Mouse (Mus musculus): ENCODE data around the gene Bpifa6. TPM values are rescaled to one million over a fixed set of nuclear protein-coding genes. Genes with fewer than 3 reads are reported as not detected.
A peak's percentile ranks its signal among the peaks of the same experiment; 100 is the strongest.
"Not testable (repeated sequence)": the region's sequence is repeated elsewhere in the genome, so short reads cannot be mapped to it uniquely, and the experiment has no call there.

Gene Bpifa6
- polyA plus RNA-seq, 1 experiment from 2014 or later: not detected

DNA sequence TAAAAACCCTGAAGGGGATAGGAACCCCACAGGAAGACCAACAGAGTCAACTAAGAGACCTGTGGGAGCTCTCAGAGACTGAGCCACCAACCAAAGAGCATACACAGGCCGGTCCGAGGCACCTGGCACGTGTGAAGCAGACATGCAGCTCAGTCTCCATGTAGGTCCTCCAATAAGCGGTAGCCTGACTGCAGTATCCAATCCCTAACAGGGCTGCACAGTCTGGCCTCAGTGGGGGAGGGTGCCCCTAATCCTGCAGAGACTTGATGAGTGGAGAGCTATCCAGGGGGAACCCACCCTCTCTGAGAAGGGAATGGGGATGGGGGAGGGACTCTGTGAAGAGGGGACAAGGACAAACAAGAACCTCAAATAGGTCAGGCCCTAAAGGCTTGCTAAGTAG is 31.0 kb downstream of the Bpifa6 start:
- WGBS: 86% methylated on average over 4 of the region's 4 CpGs
- no peak for DNase-seq (ENCODE audit: low spot score, missing footprints)
- no peak overlapping the region for H3K4me2 ChIP-seq
- no peak overlapping the region for H3K27ac ChIP-seq (ENCODE audit: low read depth, low read length)
- no peaks in the 10 kb centered on the region for H3K27me3 ChIP-seq (ENCODE audit: control insufficient read depth, insufficient read depth, low read length)
- H3K4me3 ChIP-seq (ENCODE audit: low read depth, low read length): no peak overlapping the region
- ATAC-seq (ENCODE audit: low FRiP score): no peak
- H3K36me3 ChIP-seq (ENCODE audit: control insufficient read depth, insufficient read depth, low read length): no peaks in the 10 kb centered on the region
- H3K9ac ChIP-seq (ENCODE audit: low read length): no peak overlapping the region
- H3K4me1 ChIP-seq (ENCODE audit: control insufficient read depth, insufficient read depth, low read length): peaks cover 2% of the 10 kb centered on the region; the same call in 1 of the 2 replicates
- H3K9me3 ChIP-seq (ENCODE audit: control insufficient read depth, low read length): no peaks in the 10 kb centered on the region

DNA sequence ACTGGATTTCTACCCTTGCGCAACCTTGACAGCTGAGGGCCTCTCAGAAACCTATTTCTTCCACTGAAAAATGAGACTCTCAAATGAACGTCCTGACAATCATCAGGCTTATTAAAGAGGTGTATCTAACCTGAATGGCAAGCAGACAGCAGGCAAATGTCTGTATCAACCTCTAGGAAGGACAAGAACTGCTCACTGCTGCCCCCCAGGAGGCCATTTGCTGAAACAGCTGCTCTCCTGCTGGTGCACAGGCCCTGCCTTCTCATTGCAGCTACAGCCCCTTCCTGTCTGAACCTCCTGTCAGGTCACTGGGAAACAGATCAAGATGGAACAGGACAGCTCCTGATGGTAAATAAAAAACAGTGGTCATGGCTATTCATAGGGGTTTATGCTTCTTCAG is 31.6 kb downstream of the Bpifa6 start:
- 83% methylated on average over 2 of the region's 2 CpGs for WGBS
- no peak overlapping the region for H3K4me3 ChIP-seq (ENCODE audit: low read depth, low read length)
- no peak overlapping the region for H3K9ac ChIP-seq (ENCODE audit: low read length)
- ATAC-seq (ENCODE audit: low FRiP score) (no peak), DNase-seq (ENCODE audit: low spot score, missing footprints) (no peak)
- H3K36me3 ChIP-seq (ENCODE audit: control insufficient read depth, insufficient read depth, low read length): no peaks in the 10 kb centered on the region
- no peaks in the 10 kb centered on the region for H3K9me3 ChIP-seq (ENCODE audit: control insufficient read depth, low read length)
- no peaks in the 10 kb centered on the region for H3K27me3 ChIP-seq (ENCODE audit: control insufficient read depth, insufficient read depth, low read length)
- no peak overlapping the region for H3K4me2 ChIP-seq
- peaks cover 2% of the 10 kb centered on the region; the same call in 1 of the 2 replicates for H3K4me1 ChIP-seq (ENCODE audit: control insufficient read depth, insufficient read depth, low read length)
- H3K27ac ChIP-seq (ENCODE audit: low read depth, low read length): no peak overlapping the region

DNA sequence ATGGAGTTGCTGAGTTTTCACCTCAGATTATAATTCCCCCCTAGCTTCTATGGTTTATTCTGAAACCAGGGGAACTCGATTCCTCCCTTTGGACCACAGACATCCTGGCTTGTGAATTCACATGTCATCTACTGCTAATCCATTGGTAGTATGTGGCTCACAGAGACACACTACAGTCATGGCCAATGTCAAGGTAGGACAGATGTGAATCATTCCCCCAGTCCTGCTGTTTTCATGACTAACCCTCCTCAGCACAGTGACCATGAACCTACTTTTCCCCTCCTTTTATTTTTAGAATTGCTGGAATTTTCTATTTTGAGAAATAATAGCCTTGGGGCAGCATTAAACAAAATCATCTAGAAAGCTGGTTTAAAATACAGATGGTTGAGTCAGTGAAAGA is 32.6 kb downstream of the Bpifa6 start:
- peaks cover 2% of the 10 kb centered on the region; the same call in 1 of the 2 replicates for H3K4me1 ChIP-seq (ENCODE audit: control insufficient read depth, insufficient read depth, low read length)
- no peak overlapping the region for H3K4me2 ChIP-seq
- WGBS: 86% methylated on average over 1 of the region's 1 CpGs

DNA sequence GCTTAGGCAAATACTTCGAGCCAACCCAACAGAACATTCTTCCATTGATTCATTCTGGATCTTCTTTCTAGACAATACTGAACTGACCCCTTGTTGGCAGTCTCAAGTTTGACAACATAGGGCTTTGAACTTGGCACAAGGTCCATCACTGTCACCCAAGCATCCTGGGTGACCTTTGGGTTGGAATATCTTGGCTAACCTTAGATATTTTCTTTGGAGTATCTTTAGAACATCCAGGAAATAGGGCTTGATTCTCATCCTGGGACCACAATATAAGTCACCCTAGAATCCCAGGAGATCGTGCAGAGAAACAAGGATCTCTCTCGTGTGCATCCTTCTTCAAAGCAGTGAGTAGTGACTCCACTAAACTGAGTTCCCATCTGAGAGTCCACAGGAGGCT is 33.2 kb downstream of the Bpifa6 start, which contains the start of gene Bpifa2:
TSS of gene Bpifa2 (plus strand) at position 301 of the 400 bp plus-strand sequence.
- H3K4me3 ChIP-seq (ENCODE audit: low read depth, low read length): no peak within 1 kb of the TSS
- no peaks in the 10 kb centered on the region for H3K27me3 ChIP-seq (ENCODE audit: control insufficient read depth, insufficient read depth, low read length)
- H3K9ac ChIP-seq (ENCODE audit: low read length): no peak within 1 kb of the TSS
- no peaks in the 10 kb centered on the region for H3K36me3 ChIP-seq (ENCODE audit: control insufficient read depth, insufficient read depth, low read length)
- no peak for ATAC-seq (ENCODE audit: low FRiP score)
- DNase-seq (ENCODE audit: low spot score, missing footprints): no peak
- peaks cover 2% of the 10 kb centered on the region; the same call in 1 of the 2 replicates for H3K4me1 ChIP-seq (ENCODE audit: control insufficient read depth, insufficient read depth, low read length)
- 80% methylated on average over 3 of the region's 3 CpGs for whole genome bisulfite sequencing
- no peak within 1 kb of the TSS for H3K27ac ChIP-seq (ENCODE audit: low read depth, low read length)
- no peaks in the 10 kb centered on the region for H3K9me3 ChIP-seq (ENCODE audit: control insufficient read depth, low read length)
- H3K4me2 ChIP-seq: no peak within 1 kb of the TSS

More for the DNA sequence above, 32.6 kb downstream of the Bpifa6 start:
- no peak for ATAC-seq (ENCODE audit: low FRiP score)
- Histone ChIP-seq H3K27me3 (ENCODE audit: control insufficient read depth, insufficient read depth, low read length) (no peaks in the 10 kb centered on the region), H3K9me3 (ENCODE audit: control insufficient read depth, low read length) (no peaks in the 10 kb centered on the region), H3K27ac (ENCODE audit: low read depth, low read length) (no peak overlapping the region), H3K36me3 (ENCODE audit: control insufficient read depth, insufficient read depth, low read length) (no peaks in the 10 kb centered on the region), H3K4me3 (ENCODE audit: low read depth, low read length) (no peak overlapping the region), H3K9ac (ENCODE audit: low read length) (no peak overlapping the region)
- no peak for DNase-seq (ENCODE audit: low spot score, missing footprints)

DNA sequence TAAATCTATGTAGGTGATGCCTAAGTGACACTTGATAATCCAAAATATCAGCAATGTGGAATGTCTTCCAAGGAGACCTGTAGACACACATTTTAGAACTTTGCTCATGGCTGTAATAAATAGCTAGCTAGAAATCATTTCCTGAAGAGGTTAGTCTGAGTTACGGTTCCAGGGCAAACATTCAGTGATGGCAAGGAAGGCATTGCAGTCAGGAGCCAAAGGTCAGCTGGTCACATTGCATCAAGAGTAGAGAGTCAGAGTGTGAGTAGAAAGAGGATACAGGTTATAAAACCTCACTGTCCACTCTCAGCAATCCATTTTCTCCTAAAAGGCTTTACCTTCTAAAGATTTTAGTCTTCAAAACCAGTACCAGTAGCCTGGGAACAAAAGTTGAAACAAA is 43.2 kb downstream of the Bpifa6 start:
- Histone ChIP-seq H3K36me3 (ENCODE audit: control insufficient read depth, insufficient read depth, low read length) (no peaks in the 10 kb centered on the region), H3K9ac (ENCODE audit: low read length) (no peak overlapping the region), H3K27me3 (ENCODE audit: control insufficient read depth, insufficient read depth, low read length) (no peaks in the 10 kb centered on the region), H3K4me1 (ENCODE audit: control insufficient read depth, insufficient read depth, low read length) (no peaks in the 10 kb centered on the region), H3K4me3 (ENCODE audit: low read depth, low read length) (no peak overlapping the region), H3K27ac (ENCODE audit: low read depth, low read length) (no peak overlapping the region), H3K4me2 (no peak overlapping the region), H3K9me3 (ENCODE audit: control insufficient read depth, low read length) (no peaks in the 10 kb centered on the region)
- DNase-seq (ENCODE audit: low spot score, missing footprints) (no peak), ATAC-seq (ENCODE audit: low FRiP score) (no peak)
- 76% methylated on average over 1 of the region's 1 CpGs for WGBS

DNA sequence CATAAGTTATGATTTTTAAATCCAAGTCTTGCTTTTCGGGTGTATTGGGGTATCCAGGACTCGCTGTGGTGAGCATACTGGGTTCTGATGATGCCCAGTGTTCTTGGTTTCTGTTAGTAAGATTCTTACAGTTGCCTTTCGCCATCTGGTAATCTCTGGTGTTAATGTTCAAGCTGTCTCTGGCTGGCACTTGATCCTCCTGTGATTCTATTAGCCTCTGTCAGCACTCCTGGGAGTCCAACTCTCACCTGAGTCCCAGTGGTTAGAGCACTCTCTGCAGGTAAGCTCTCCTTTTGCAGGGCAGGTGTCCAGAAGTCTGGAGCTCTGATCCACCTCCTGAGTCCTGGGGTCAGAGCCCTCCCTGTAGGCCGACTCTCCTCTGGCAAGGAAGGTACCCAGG is 49.9 kb downstream of the Bpifa6 start:
- H3K4me2 ChIP-seq; H3K27ac ChIP-seq (ENCODE audit: low read depth, low read length); DNase-seq (ENCODE audit: low spot score, missing footprints); H3K4me1 ChIP-seq (ENCODE audit: control insufficient read depth, insufficient read depth, low read length); ATAC-seq (ENCODE audit: low FRiP score); H3K4me3 ChIP-seq (ENCODE audit: low read depth, low read length); H3K9ac ChIP-seq (ENCODE audit: low read length); H3K36me3 ChIP-seq (ENCODE audit: control insufficient read depth, insufficient read depth, low read length); H3K9me3 ChIP-seq (ENCODE audit: control insufficient read depth, low read length); H3K27me3 ChIP-seq (ENCODE audit: control insufficient read depth, insufficient read depth, low read length): not testable (repeated sequence)
- 84% methylated on average over 4 of the region's 4 CpGs for WGBS

DNA sequence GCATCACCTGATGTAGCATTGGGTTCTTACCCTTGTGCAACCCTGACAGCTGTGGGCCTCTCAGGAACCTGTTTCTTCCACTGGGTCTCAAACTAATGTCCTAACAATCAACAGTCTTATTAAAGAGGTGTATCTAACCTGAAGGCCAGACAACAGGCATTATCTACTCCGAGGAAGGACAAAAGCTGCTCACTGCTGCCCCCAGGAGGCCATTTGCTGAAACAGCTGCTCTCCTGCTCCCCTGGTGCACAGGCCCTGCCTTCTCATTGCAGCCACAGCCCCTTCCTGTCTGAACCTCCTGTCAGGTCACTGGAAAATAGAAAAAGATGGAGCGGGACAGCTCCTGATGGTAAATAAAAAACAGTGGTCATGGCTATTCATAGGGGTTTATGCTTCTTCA is 64.2 kb downstream of the Bpifa6 start:
- 71% methylated on average over 2 of the region's 2 CpGs for WGBS

DNA sequence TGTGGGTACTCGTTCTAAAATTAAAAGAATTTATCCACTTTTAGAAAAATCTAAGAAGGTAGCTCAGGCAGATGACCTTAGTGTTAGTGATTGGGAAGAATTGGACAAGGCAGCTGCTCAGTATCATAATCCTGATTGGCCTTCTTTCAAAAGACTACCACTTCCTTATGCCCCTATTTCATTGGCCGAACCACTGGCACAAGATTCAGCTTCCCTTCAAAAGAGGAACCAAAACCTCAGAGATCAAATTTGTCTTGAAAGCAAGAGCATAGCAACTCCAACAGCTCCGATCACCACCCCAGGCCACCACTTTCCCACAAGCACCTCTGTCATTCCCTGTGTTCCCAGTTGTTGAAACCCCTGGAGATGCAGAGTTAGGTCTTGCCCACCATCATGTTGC is 70.0 kb downstream of the Bpifa6 start:
- no peaks in the 10 kb centered on the region for H3K27me3 ChIP-seq (ENCODE audit: control insufficient read depth, insufficient read depth, low read length)
- no peak overlapping the region for H3K4me2 ChIP-seq
- H3K4me3 ChIP-seq (ENCODE audit: low read depth, low read length): no peak overlapping the region
- 89% methylated on average over 3 of the region's 3 CpGs for WGBS
- no peaks in the 10 kb centered on the region for H3K36me3 ChIP-seq (ENCODE audit: control insufficient read depth, insufficient read depth, low read length)
- no peak overlapping the region for H3K27ac ChIP-seq (ENCODE audit: low read depth, low read length)
- H3K9me3 ChIP-seq (ENCODE audit: control insufficient read depth, low read length): no peaks in the 10 kb centered on the region
- no peak for ATAC-seq (ENCODE audit: low FRiP score)
- DNase-seq (ENCODE audit: low spot score, missing footprints): no peak
- no peaks in the 10 kb centered on the region for H3K4me1 ChIP-seq (ENCODE audit: control insufficient read depth, insufficient read depth, low read length)
- H3K9ac ChIP-seq (ENCODE audit: low read length): no peak overlapping the region

More for the DNA sequence above, 64.2 kb downstream of the Bpifa6 start:
- ATAC-seq (ENCODE audit: low FRiP score) (no peak), DNase-seq (ENCODE audit: low spot score, missing footprints) (peak; percentile 84)
- Histone ChIP-seq H3K4me3 (ENCODE audit: low read depth, low read length) (no peak overlapping the region), H3K27me3 (ENCODE audit: control insufficient read depth, insufficient read depth, low read length) (no peaks in the 10 kb centered on the region), H3K9me3 (ENCODE audit: control insufficient read depth, low read length) (no peaks in the 10 kb centered on the region), H3K4me1 (ENCODE audit: control insufficient read depth, insufficient read depth, low read length) (no peaks in the 10 kb centered on the region), H3K27ac (ENCODE audit: low read depth, low read length) (no peak overlapping the region), H3K9ac (ENCODE audit: low read length) (no peak overlapping the region), H3K36me3 (ENCODE audit: control insufficient read depth, insufficient read depth, low read length) (no peaks in the 10 kb centered on the region), H3K4me2 (no peak overlapping the region)
